Mouse (Mus musculus): ENCODE results near the gene Nfam1. TPM values are rescaled to one million over a fixed set of nuclear protein-coding genes. Genes with fewer than 3 reads are reported as not detected.
"Not testable (repeated sequence)": the region's sequence is repeated elsewhere in the genome, so short reads cannot be mapped to it uniquely, and the experiment has no call there.

Nfam1 gene
- polyA plus RNA-seq, 1 experiment from 2014 or later: 6.2 TPM

DNA sequence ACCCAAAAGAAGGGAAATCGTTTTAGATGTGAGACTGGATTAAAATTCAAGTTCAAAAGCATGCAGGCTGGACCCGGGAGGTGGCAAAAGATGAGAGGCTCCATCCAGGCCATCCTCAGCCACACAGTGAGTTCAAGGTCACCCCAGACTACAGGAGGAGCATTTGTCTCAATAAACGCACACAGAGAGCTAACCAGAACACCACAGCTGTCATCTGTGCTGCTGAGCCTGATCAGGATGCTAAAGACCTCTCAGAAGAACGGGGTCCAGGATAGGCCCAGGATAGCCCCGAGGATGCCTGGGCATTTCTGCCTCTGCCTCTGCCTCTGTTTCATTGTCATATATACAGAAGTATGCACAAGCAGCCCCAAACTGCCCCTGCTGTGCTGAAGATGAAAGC is 22.5 kb upstream of the Nfam1 start:
- Histone ChIP-seq H3K4me2 (no peak overlapping the region), H3K4me1 (peaks cover 20% of the 10 kb centered on the region), H3K4me3 (no peak overlapping the region), H3K9ac (no peak overlapping the region), H3K27me3 (replicated peaks) (peaks cover 73% of the 10 kb centered on the region), H3K27ac (no peak overlapping the region), H3K36me3 (no peaks in the 10 kb centered on the region), H3K9me3 (replicated peaks) (no peaks in the 10 kb centered on the region)
- ATAC-seq: no peak
- 46% methylated on average over 5 of the region's 5 CpGs for WGBS (ENCODE audit: insufficient replicate concordance)

DNA sequence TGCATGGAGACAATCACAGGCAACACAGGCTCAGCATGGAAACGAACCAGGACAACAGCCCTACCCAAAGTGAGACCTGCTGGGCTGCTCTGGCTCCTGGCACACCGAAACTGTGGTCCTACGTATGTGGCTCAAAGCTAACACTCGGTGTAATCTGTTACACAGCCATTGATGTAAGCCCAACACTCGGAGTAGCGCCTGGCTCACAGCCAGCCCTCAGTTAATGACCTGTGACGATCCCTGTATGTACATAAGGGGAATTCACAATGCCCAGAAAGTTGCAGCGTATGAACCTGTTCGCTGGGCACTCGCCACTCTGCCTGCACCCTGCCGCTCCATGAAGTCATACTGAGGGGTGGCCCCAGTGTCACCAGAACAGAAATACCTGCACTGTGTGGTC is 20.2 kb upstream of the Nfam1 start:
- H3K4me2 ChIP-seq: no peak overlapping the region
- no peak for ATAC-seq

DNA sequence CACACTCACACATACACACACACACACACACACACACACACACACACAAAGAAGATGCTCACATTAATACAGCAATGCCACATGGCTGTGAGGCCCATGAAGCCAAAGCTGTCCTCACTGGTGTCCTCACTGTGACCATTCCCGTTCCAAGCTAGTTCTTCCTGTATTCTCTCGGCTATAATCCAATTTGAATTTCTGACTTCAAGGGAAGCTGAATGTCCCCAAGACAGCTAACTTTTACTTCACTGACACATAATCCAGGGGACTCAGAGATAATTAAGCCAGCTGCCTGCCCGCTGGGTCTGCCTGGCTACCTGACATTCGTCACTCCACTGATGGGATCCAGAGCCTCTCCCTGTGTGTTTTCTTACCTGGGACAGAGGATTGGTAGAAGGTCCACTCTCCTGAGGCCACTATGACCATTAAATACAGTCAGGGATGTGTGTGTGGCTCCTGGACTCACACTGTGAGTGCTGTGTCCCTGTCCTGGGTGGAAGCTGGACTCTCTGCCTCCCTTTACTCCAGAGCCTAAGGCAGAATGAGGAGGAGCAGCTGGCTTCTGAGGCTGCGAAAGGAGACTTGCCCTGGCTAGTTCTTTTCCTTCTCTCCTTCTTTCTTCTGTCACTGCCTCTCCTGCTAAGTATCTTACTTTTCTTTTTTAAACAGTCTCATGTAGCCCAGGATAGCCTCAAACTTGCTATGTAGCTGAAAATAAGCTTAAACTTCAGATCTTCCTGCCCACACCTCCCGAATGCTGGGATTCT is 19.4 kb upstream of the Nfam1 start:
- 61% methylated on average over 6 of the region's 6 CpGs for WGBS (ENCODE audit: insufficient replicate concordance)
- ATAC-seq: no peak
- Histone ChIP-seq H3K4me2 (no peak overlapping the region), H3K4me1 (peaks cover 8% of the 10 kb centered on the region), H3K4me3 (no peak overlapping the region), H3K36me3 (no peaks in the 10 kb centered on the region), H3K27ac (no peak overlapping the region), H3K9me3 (replicated peaks) (no peaks in the 10 kb centered on the region), H3K27me3 (replicated peaks) (peaks cover 63% of the 10 kb centered on the region), H3K9ac (no peak overlapping the region)

More for the DNA sequence above, 20.2 kb upstream of the Nfam1 start:
- H3K4me3 ChIP-seq: no peak overlapping the region
- WGBS (ENCODE audit: insufficient replicate concordance): 63% methylated on average over 11 of the region's 11 CpGs
- H3K27me3 ChIP-seq (replicated peaks): peaks cover 68% of the 10 kb centered on the region
- no peaks in the 10 kb centered on the region for H3K36me3 ChIP-seq
- H3K9ac ChIP-seq: no peak overlapping the region
- no peaks in the 10 kb centered on the region for H3K9me3 ChIP-seq (replicated peaks)
- peaks cover 8% of the 10 kb centered on the region for H3K4me1 ChIP-seq
- H3K27ac ChIP-seq: no peak overlapping the region

DNA sequence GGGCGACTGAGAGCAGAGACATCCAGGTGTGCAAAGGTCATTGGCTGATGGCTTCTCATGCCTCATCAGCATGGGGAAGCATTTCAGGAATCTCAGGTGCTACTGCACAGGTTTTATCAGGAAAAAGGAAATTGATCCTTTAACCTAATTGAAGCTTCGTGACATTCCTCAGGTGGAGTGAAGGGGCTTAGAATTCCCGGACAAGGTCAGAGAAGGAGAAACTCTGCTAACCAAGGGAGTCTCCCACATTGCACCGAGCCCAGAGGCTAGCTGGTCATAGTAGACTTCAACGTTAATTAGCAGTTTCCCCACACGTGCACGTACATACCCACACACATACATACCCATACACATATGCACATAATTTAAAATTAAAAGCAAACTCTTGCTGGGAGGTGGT is 13.6 kb upstream of the Nfam1 start:
- H3K9me3 ChIP-seq (replicated peaks): 0 out of 2 replicates have a peak, but pooled peaks cover 4% of the 10 kb centered on the region
- H3K4me2 ChIP-seq: no peak overlapping the region
- H3K4me1 ChIP-seq: 0 out of 2 replicates have a peak, but pooled peaks cover 10% of the 10 kb centered on the region
- ATAC-seq: no peak
- no peak overlapping the region for H3K9ac ChIP-seq
- H3K27me3 ChIP-seq (replicated peaks): peaks cover 19% of the 10 kb centered on the region; the same call in 1 of the 2 replicates
- no peak overlapping the region for H3K27ac ChIP-seq
- whole genome bisulfite sequencing (ENCODE audit: insufficient replicate concordance): 69% methylated on average over 7 of the region's 7 CpGs
- no peaks in the 10 kb centered on the region for H3K36me3 ChIP-seq
- no peak overlapping the region for H3K4me3 ChIP-seq

DNA sequence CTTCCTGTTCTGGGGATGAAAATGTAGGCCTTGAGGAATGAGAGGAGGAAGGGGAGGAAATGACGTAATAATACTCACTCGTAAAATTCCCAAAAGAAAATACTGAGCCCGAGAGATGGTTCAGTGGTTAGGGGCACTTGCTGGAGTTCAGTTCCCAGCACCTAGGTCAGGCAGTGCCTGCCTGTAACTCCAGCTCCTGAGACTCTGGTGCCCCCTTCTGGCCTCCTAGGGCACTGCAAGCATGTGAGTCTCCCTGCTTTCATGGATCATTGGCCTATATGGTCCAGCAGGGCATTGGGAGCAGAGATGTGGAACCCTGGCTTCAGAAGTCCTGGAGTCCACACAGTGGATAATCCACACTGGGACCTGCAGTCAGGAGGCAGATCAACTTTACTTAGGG is 13.2 kb upstream of the Nfam1 start:
- H3K4me2 ChIP-seq: no peak overlapping the region
- WGBS (ENCODE audit: insufficient replicate concordance): 73% methylated on average over 3 of the region's 3 CpGs
- H3K27ac ChIP-seq: no peak overlapping the region
- H3K9ac ChIP-seq: no peak overlapping the region
- 0 out of 2 replicates have a peak, but pooled peaks cover 4% of the 10 kb centered on the region for H3K9me3 ChIP-seq (replicated peaks)
- H3K36me3 ChIP-seq: no peaks in the 10 kb centered on the region
- peaks cover 18% of the 10 kb centered on the region; the same call in 1 of the 2 replicates for H3K27me3 ChIP-seq (replicated peaks)
- H3K4me3 ChIP-seq: no peak overlapping the region
- ATAC-seq: no peak
- H3K4me1 ChIP-seq: 0 out of 2 replicates have a peak, but pooled peaks cover 10% of the 10 kb centered on the region

DNA sequence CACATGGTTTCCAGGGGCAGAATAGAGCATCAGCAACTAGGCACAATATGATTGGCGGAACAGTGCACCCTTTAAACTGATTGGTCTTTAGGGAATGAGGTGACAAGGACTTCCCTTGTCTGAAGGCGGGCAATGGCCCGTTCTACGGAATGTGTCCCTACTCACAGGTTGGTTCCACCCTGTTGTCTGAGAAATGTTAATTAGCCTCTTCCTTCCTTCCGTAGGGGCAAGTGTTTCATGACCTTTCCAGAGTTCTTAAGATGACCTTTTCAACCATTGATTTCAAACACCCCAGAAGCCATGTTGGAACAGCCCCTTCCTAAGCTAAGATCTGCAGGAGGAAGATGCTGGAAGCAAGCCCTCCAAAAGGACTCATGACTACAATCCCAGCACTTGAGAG is 12.5 kb upstream of the Nfam1 start:
- not testable (repeated sequence) for H3K9me3 ChIP-seq (replicated peaks); H3K4me2 ChIP-seq; H3K4me3 ChIP-seq; H3K36me3 ChIP-seq; H3K27ac ChIP-seq; ATAC-seq; H3K9ac ChIP-seq; H3K4me1 ChIP-seq
- peaks cover 19% of the 10 kb centered on the region; the same call in 1 of the 2 replicates for H3K27me3 ChIP-seq (replicated peaks)
- WGBS (ENCODE audit: insufficient replicate concordance): 81% methylated on average over 5 of the region's 5 CpGs

DNA sequence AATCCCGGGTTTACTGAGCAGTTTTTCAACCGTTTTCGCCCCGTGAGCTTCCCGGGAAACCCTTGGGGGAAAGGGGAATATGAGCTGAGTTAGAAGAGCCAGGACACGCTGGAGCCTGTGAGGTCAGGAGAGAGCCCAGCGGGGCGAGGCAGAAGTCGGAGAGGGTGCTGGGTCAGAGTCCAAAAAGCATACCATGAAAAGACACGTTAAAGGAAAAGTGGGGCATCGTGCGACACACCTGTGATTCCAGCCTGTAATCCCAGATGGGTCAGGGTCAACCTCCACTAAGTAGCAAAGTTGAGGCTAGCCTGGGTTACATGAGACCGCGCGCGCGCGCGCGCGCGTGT is 10.2 kb upstream of the Nfam1 start:
- ATAC-seq: no peak

DNA sequence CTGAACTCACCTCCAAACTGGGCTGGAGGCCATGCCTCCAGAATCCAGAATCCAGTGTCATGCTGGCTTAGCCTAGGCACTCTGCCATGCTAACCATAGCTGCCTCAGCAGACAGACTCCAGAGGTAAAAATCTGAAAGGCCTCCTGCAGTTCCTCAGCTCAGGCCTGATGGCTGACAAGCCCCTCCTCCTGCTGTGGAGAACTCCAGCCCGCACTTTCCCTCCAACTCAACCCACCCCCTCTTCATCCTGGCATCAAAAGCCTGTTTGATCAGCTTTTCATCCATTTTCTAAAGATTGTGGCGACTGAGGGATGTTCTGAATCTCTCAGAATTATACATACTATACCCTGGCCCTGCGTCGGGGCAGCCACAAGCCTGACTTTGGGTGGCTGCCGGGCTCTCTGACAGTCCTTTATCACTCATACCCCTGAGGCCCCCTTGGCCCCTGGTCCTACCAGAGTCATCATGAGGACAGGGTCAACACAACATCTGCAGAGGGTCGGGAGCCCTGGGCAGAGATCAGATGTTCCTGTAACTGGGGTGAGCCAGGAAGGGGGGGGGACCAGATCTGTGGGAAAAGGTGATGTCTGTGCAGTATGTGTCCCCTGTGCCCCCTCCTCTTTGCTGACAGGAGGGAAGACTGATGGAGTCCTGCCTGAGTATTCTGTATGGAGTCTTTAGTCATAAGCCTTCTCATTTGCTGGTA is 9.7 kb upstream of the Nfam1 start:
- Histone ChIP-seq H3K27me3 (replicated peaks) (peaks cover 14% of the 10 kb centered on the region; the same call in 1 of the 2 replicates), H3K4me1 (0 out of 2 replicates have a peak, but pooled peaks cover 12% of the 10 kb centered on the region), H3K4me3 (no peak overlapping the region), H3K9ac (no peak overlapping the region), H3K36me3 (no peaks in the 10 kb centered on the region), H3K9me3 (replicated peaks) (0 out of 2 replicates have a peak, but pooled peaks cover 4% of the 10 kb centered on the region), H3K27ac (no peak overlapping the region), H3K4me2 (no peak overlapping the region)
- WGBS (ENCODE audit: insufficient replicate concordance): 33% methylated on average over 6 of the region's 6 CpGs
- no peak for ATAC-seq

More for the DNA sequence above, 10.2 kb upstream of the Nfam1 start:
- Histone ChIP-seq H3K9ac (no peak overlapping the region), H3K27ac (no peak overlapping the region), H3K27me3 (replicated peaks) (peaks cover 17% of the 10 kb centered on the region; the same call in 1 of the 2 replicates), H3K4me3 (no peak overlapping the region), H3K4me1 (0 out of 2 replicates have a peak, but pooled peaks cover 10% of the 10 kb centered on the region), H3K9me3 (replicated peaks) (0 out of 2 replicates have a peak, but pooled peaks cover 4% of the 10 kb centered on the region), H3K36me3 (no peaks in the 10 kb centered on the region), H3K4me2 (no peak overlapping the region)
- 69% methylated on average over 22 of the region's 22 CpGs for WGBS (ENCODE audit: insufficient replicate concordance)

DNA sequence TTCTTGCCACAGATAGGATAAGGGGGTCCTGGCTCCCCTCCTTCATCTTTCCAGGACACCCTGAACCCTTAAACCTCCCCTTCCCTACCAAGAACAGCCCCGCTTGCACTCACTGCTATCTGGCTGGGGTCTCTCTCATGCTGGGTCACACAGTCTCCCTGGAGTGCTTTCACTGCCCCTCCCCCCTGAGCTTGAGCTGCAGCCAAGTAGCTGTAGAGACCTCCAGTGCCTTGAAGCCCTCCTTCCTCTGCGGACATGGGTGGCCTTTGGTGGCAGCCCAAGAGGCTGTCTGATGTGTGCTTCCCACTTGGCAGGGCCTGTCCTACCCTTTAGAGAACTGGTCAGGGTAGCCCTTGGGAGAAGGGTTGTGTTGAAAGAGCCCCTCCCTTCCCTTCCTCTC is 7.0 kb upstream of the Nfam1 start:
- no peaks in the 10 kb centered on the region for H3K36me3 ChIP-seq
- H3K4me2 ChIP-seq: no peak overlapping the region
- H3K27ac ChIP-seq: no peak overlapping the region
- no peak for ATAC-seq
- 65% methylated on average over 2 of the region's 2 CpGs for WGBS (ENCODE audit: insufficient replicate concordance)
- H3K4me1 ChIP-seq: peaks cover 14% of the 10 kb centered on the region; the same call in 1 of the 2 replicates
- no peak overlapping the region for H3K4me3 ChIP-seq
- no peak overlapping the region for H3K9ac ChIP-seq
- no peaks in the 10 kb centered on the region for H3K9me3 ChIP-seq (replicated peaks)
- H3K27me3 ChIP-seq (replicated peaks): peaks cover 19% of the 10 kb centered on the region; the same call in 1 of the 2 replicates

DNA sequence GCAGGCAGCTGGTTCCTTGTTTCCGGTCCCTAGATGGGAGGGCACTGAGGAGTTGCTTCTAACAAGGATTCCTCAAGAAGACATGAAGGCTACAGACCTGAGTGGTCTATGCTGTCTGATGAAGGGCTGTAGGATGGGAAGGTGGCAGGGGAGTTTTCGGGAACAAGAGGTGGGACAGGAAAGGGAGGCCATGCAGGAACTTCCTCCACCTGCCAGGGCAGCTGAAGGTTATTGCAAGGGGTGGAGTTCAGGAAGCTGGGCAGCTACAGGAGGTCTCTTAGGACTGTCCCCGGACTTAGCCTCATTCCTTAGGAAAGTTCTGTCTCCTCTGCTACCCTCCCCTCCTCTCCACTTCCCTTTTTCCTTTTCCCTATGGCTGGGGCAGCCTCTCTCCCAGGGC is 5.7 kb upstream of the Nfam1 start:
- no peak overlapping the region for H3K9ac ChIP-seq
- H3K4me1 ChIP-seq: peaks cover 25% of the 10 kb centered on the region
- WGBS (ENCODE audit: insufficient replicate concordance): 22% methylated on average over 3 of the region's 3 CpGs

DNA sequence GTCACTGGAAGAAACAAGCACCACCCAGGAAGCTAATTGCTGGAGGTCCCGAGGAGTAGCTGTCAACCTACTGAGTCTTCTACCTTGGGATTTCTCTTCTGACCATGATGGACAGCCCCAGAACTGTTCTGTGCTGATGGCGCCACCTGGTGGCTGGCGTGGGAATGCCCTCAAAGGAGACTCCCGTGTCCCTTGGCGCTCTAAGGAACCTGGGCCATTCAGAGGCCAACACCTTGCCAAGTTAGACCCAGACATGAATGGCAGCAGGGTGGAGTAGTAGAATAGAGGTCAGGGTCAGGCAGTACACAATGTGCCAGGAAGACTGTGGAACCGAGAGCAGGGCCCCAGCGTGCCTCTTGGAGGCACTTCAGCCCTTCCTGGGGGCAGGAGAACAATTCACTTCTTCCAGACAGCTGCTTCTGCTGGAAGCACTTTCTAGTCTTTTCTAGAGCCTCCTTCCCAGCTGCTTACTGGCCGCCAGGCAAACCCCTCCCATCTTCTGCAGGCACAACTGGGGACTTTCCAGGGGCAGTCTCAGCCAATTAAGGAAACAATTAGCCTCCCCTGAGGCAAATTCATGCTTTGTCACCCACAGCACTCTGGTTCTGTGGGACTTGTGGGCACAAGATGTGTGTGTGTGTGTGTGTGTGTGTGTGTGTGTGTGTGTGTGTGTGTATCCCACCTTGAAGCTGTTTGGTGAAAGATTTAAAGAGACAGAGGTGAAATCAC is 4.8 kb upstream of the Nfam1 start:
- ATAC-seq: no peak
- Histone ChIP-seq H3K27ac (no peak overlapping the region), H3K4me3 (no peak overlapping the region), H3K9me3 (replicated peaks) (no peaks in the 10 kb centered on the region), H3K9ac (no peak overlapping the region), H3K27me3 (replicated peaks) (peaks cover 41% of the 10 kb centered on the region), H3K4me1 (peaks cover 26% of the 10 kb centered on the region), H3K4me2 (no peak overlapping the region), H3K36me3 (no peaks in the 10 kb centered on the region)
- WGBS (ENCODE audit: insufficient replicate concordance): 10% methylated on average over 8 of the region's 8 CpGs

More for the DNA sequence above, 5.7 kb upstream of the Nfam1 start:
- ATAC-seq: no peak
- Histone ChIP-seq H3K27me3 (replicated peaks) (peaks cover 32% of the 10 kb centered on the region), H3K4me3 (no peak overlapping the region), H3K4me2 (no peak overlapping the region), H3K9me3 (replicated peaks) (no peaks in the 10 kb centered on the region), H3K27ac (no peak overlapping the region), H3K36me3 (no peaks in the 10 kb centered on the region)
